Mouse (Mus musculus): Measurements from ENCODE around the gene Crybg3. TPM values are rescaled to one million over a fixed set of nuclear protein-coding genes. Genes with fewer than 3 reads are reported as not detected.

Gene Crybg3
- total and polyA plus RNA-seq, 3 experiments, result 0.10 to 2.9 (median 1.4) TPM

GRCm38 (mm10) chr16:59586276-59586675 is 14.5 kb downstream of the Crybg3 start:
- DNase-seq (ENCODE audit: low spot score), result no peak
- no peak for ATAC-seq (ENCODE audit: extremely low read depth, insufficient number of reproducible peaks, low FRiP score, poor library complexity, severe bottlenecking)
- TF ChIP-seq GATA1 (IDR thresholded peaks at IDR 0.05; ENCODE audit: borderline replicate concordance, low read length) (no peak), CTCF (IDR thresholded peaks at IDR 0.05; ENCODE audit: low read depth, low read length) (no peak), TAL1 (conservative IDR thresholded peaks at IDR 0.05; ENCODE audit: low read depth, low read length) (no peak), POLR2AphosphoS5 (IDR thresholded peaks at IDR 0.05; ENCODE audit: insufficient replicate concordance, low read depth, low read length) (no peak), GATA2 (IDR thresholded peaks at IDR 0.05; ENCODE audit: borderline replicate concordance, low read depth, low read length) (no peak)
- Histone ChIP-seq H3K27me3 (ENCODE audit: insufficient read depth, low read length) (peaks cover 13% of the 10 kb centered on the region), H3K36me3 (replicated peaks) (no peaks in the 10 kb centered on the region), H3K4me1 (ENCODE audit: insufficient read depth, low read depth, low read length) (peaks cover 7% of the 10 kb centered on the region), H3K4me3 (ENCODE audit: low read depth, low read length) (no peak overlapping the region), H3K9me3 (replicated peaks) (no peaks in the 10 kb centered on the region)

- Histone ChIP-seq H3K9me3 (replicated peaks) (no peaks in the 10 kb centered on the region), H3K4me1 (ENCODE audit: insufficient read depth, low read depth, low read length) (peaks cover 7% of the 10 kb centered on the region), H3K36me3 (replicated peaks) (no peaks in the 10 kb centered on the region), H3K4me3 (ENCODE audit: low read depth, low read length) (no peak overlapping the region), H3K27me3 (ENCODE audit: insufficient read depth, low read length) (peaks cover 13% of the 10 kb centered on the region)
- DNase-seq (ENCODE audit: low spot score) (no peak), ATAC-seq (ENCODE audit: extremely low read depth, insufficient number of reproducible peaks, low FRiP score, poor library complexity, severe bottlenecking) (no peak)
- no peak for TF ChIP-seq GATA2 (IDR thresholded peaks at IDR 0.05; ENCODE audit: borderline replicate concordance, low read depth, low read length)
- TF ChIP-seq GATA1 (IDR thresholded peaks at IDR 0.05; ENCODE audit: borderline replicate concordance, low read length), result no peak
- no peak for TF ChIP-seq TAL1 (conservative IDR thresholded peaks at IDR 0.05; ENCODE audit: low read depth, low read length)
Observed at GRCm38 (mm10) chr16:59585706-59586244, 15.0 kb downstream of the Crybg3 start.

GRCm38 (mm10) chr16:59583515-59583914 is 17.3 kb downstream of the Crybg3 start:
- H3K27me3 ChIP-seq (ENCODE audit: insufficient read depth, low read length), result peaks cover 11% of the 10 kb centered on the region; the same call in 1 of the 2 replicates
- H3K9me3 ChIP-seq (replicated peaks), result no peaks in the 10 kb centered on the region
- TF ChIP-seq GATA1 (IDR thresholded peaks at IDR 0.05; ENCODE audit: borderline replicate concordance, low read length) (no peak), TAL1 (conservative IDR thresholded peaks at IDR 0.05; ENCODE audit: low read depth, low read length) (no peak), GATA2 (IDR thresholded peaks at IDR 0.05; ENCODE audit: borderline replicate concordance, low read depth, low read length) (no peak), POLR2AphosphoS5 (IDR thresholded peaks at IDR 0.05; ENCODE audit: insufficient replicate concordance, low read depth, low read length) (no peak), CTCF (IDR thresholded peaks at IDR 0.05; ENCODE audit: low read depth, low read length) (no peak)
- no peak for ATAC-seq (ENCODE audit: extremely low read depth, insufficient number of reproducible peaks, low FRiP score, poor library complexity, severe bottlenecking)
- no peak for DNase-seq (ENCODE audit: low spot score)
- H3K36me3 ChIP-seq (replicated peaks), result no peaks in the 10 kb centered on the region
- H3K4me1 ChIP-seq (ENCODE audit: insufficient read depth, low read depth, low read length), result peaks cover 16% of the 10 kb centered on the region
- H3K4me3 ChIP-seq (ENCODE audit: low read depth, low read length), result no peak overlapping the region

- Histone ChIP-seq H3K4me3 (ENCODE audit: low read depth, low read length) (no peak overlapping the region), H3K9me3 (replicated peaks) (no peaks in the 10 kb centered on the region), H3K4me1 (ENCODE audit: insufficient read depth, low read depth, low read length) (peaks cover 16% of the 10 kb centered on the region), H3K36me3 (replicated peaks) (no peaks in the 10 kb centered on the region), H3K27me3 (ENCODE audit: insufficient read depth, low read length) (peaks cover 10% of the 10 kb centered on the region)
- TF ChIP-seq GATA1 (IDR thresholded peaks at IDR 0.05; ENCODE audit: borderline replicate concordance, low read length), result no peak
- no peak for TF ChIP-seq TAL1 (conservative IDR thresholded peaks at IDR 0.05; ENCODE audit: low read depth, low read length)
- no peak for TF ChIP-seq GATA2 (IDR thresholded peaks at IDR 0.05; ENCODE audit: borderline replicate concordance, low read depth, low read length)
- TF ChIP-seq POLR2AphosphoS5 (IDR thresholded peaks at IDR 0.05; ENCODE audit: insufficient replicate concordance, low read depth, low read length), result no peak
- TF ChIP-seq CTCF (IDR thresholded peaks at IDR 0.05; ENCODE audit: low read depth, low read length), result no peak
- DNase-seq (ENCODE audit: low spot score) (peak; percentile 11), ATAC-seq (ENCODE audit: extremely low read depth, insufficient number of reproducible peaks, low FRiP score, poor library complexity, severe bottlenecking) (peak; percentile 67)
Observed at GRCm38 (mm10) chr16:59579237-59579636, 21.5 kb downstream of the Crybg3 start.

GRCm38 (mm10) chr16:59573961-59574360 is 26.8 kb downstream of the Crybg3 start:
- DNase-seq (ENCODE audit: low spot score), result no peak
- Histone ChIP-seq H3K4me3 (ENCODE audit: low read depth, low read length) (no peak overlapping the region), H3K4me1 (ENCODE audit: insufficient read depth, low read depth, low read length) (peaks cover 1% of the 10 kb centered on the region), H3K36me3 (replicated peaks) (no peaks in the 10 kb centered on the region), H3K9me3 (replicated peaks) (no peaks in the 10 kb centered on the region), H3K27me3 (ENCODE audit: insufficient read depth, low read length) (peaks cover 5% of the 10 kb centered on the region; the same call in 1 of the 2 replicates)
- TF ChIP-seq TAL1 (conservative IDR thresholded peaks at IDR 0.05; ENCODE audit: low read depth, low read length), result no peak
- no peak for TF ChIP-seq GATA2 (IDR thresholded peaks at IDR 0.05; ENCODE audit: borderline replicate concordance, low read depth, low read length)
- TF ChIP-seq GATA1 (IDR thresholded peaks at IDR 0.05; ENCODE audit: borderline replicate concordance, low read length), result no peak
- TF ChIP-seq POLR2AphosphoS5 (IDR thresholded peaks at IDR 0.05; ENCODE audit: insufficient replicate concordance, low read depth, low read length), result no peak
- TF ChIP-seq CTCF (IDR thresholded peaks at IDR 0.05; ENCODE audit: low read depth, low read length), result no peak
- no peak for ATAC-seq (ENCODE audit: extremely low read depth, insufficient number of reproducible peaks, low FRiP score, poor library complexity, severe bottlenecking)

GRCm38 (mm10) chr16:59572685-59573084 is 28.1 kb downstream of the Crybg3 start:
- H3K4me1 ChIP-seq (ENCODE audit: insufficient read depth, low read depth, low read length), result no peaks in the 10 kb centered on the region
- no peaks in the 10 kb centered on the region for H3K36me3 ChIP-seq (replicated peaks)
- no peak for TF ChIP-seq GATA2 (IDR thresholded peaks at IDR 0.05; ENCODE audit: borderline replicate concordance, low read depth, low read length)
- no peak for TF ChIP-seq CTCF (IDR thresholded peaks at IDR 0.05; ENCODE audit: low read depth, low read length)
- no peak for TF ChIP-seq POLR2AphosphoS5 (IDR thresholded peaks at IDR 0.05; ENCODE audit: insufficient replicate concordance, low read depth, low read length)
- TF ChIP-seq TAL1 (conservative IDR thresholded peaks at IDR 0.05; ENCODE audit: low read depth, low read length), result no peak
- TF ChIP-seq GATA1 (IDR thresholded peaks at IDR 0.05; ENCODE audit: borderline replicate concordance, low read length), result no peak
- ATAC-seq (ENCODE audit: extremely low read depth, insufficient number of reproducible peaks, low FRiP score, poor library complexity, severe bottlenecking), result no peak
- no peaks in the 10 kb centered on the region for H3K9me3 ChIP-seq (replicated peaks)
- H3K4me3 ChIP-seq (ENCODE audit: low read depth, low read length), result no peak overlapping the region
- no peak for DNase-seq (ENCODE audit: low spot score)
- H3K27me3 ChIP-seq (ENCODE audit: insufficient read depth, low read length), result peaks cover 2% of the 10 kb centered on the region; the same call in 1 of the 2 replicates

Measured in G1E (cell line).